Mouse (Mus musculus): ENCODE measurements around the gene Cptp. TPM values are rescaled to one million over a fixed set of nuclear protein-coding genes. Genes with fewer than 3 reads are reported as not detected.
A peak's percentile ranks its signal among the peaks of the same experiment; 100 is the strongest.

Cptp gene
- 10 to 100 TPM; 13.6 to 20.5 TPM for total RNA-seq (2021)
- long read RNA-seq, experiment 1, transcript Cptp-201 (3 exons, 2,662 nt): major isoform, 17 of 19 reads
- long read RNA-seq, experiment 1, partial matches to known transcripts: 1 of 19 reads
- long read RNA-seq, experiment 1, other reads (novel, unspliced or antisense): 1 of 19 reads
- long read RNA-seq, experiment 2, transcript Cptp-201 (3 exons, 2,662 nt): major isoform, 20 of 24 reads
- long read RNA-seq, experiment 2, partial matches to known transcripts: 3 of 24 reads
- long read RNA-seq, experiment 2, other reads (novel, unspliced or antisense): 1 of 24 reads

DNA sequence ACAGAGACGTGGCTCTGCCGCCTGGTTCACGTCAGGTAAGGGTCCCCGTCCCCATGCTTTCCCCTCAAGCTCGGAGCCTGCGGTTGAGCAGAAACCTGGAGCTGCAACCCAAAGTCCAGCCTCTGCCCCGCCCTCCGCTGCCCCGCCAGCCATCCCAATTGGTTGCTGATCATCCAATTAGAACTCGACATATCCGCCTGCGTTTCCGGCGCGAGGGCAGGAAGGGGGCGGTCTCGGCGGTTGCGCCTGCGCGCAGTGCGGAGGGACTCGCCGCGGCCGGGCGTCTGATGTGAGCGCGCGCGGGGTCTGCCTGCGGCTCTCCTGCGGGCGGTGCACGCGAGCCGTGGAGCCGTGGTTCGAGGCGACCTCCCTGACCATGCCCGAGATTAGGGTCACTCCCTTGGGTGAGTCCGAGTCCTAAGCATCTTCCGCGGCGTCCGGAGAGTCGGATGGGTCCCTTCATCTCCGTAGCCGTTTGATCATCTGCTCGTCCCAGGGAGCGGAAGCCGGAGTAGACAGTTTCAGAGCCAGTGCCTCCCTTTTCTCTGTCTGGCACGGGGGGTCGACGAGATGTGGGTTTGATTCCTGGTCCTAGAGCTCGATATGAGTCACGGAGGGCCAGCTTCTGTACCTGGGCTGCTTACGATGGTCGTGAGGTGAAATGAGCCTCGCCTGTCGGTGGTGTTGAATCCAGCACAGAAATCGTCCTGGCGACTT lies at the start of gene Cptp, which contains the start of gene Ints11:
Gene Cptp, minus strand, starts transcription at position 124 of the 717 bp plus-strand sequence.
Gene Ints11, plus strand, starts transcription at position 230 of the 717 bp plus-strand sequence.
- peak; percentile 97 for DNase-seq

DNA sequence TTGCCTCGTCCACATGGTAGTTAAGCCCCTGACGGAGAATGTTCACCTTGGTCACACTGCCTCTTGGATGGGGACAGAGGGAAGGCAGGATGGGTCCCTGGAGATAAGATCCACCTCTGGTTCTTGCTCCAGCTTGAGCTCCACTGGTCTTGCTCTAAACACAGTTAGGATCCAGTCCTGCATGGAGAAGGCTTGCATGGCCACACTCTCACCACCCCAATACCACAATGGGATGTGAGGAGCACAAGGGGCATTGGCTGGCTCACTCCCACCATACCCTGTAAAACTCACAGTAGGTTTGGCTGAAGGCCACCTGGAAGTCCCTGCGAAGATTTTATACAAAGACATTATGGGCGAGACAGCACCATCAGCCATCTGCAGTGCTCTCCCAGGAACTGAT lies 39.5 kb upstream of the Cptp start:
- no peak for DNase-seq

DNA sequence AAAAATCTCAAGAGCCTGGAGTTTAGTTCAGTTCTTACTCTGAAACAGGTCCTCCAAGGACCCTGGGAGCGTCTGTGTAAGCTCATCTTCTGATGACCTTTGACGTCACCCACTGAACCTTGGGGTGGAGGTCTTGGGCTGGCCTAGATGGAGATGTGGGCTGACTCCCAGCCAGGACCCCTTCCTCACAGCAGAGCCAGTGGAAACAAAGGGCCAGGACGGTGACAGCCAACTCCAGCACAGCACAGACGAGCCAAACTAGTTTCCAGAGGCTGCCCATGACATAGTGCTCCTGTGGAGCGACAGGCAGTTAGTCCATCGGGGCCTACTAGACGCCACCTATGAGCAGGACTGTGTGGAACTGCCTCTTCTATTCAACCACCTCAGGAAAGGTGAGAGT lies 39.0 kb upstream of the Cptp start:
- DNase-seq: peak; percentile 3

DNA sequence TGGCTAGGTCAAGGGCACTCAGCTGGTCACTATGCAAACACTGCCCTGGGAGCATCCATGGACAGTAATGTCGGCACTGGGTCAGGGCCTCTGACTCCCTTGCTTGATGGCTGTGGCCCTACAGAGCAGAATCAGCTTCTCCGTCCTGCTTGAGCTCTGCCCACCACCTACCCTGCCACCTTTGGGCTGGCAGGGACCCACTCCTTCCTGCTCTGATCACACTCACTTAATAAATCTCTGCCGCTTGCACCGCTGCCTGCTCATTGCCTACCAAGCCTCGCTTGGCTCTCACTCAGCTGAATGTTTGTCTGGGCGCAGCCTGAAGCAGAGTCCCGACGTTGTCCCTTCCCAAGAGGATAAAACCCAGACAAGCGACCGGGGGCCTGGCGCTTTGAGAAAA lies 37.8 kb upstream of the Cptp start:
- DNase-seq: peak; percentile 2

DNA sequence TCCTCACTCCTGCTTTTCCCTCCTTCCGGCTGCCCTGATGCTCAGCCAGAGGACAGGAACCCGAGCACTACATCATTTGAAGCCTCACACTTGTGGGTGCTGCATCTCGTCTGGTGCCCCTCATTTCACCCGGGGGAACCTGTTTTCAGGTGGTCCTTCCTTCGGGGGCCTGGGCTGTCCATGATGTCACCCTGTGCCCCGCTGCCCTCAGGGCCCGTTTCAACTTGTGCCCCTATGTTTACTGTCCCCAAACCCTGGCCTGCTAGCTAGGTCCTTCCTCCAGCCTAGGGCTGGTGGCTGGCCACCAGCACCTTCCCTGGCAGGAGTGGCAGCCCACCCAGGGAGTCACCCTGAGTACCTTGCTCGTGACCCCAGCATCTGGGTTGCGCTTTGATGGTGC lies 36.9 kb upstream of the Cptp start:
- no peak for DNase-seq

DNA sequence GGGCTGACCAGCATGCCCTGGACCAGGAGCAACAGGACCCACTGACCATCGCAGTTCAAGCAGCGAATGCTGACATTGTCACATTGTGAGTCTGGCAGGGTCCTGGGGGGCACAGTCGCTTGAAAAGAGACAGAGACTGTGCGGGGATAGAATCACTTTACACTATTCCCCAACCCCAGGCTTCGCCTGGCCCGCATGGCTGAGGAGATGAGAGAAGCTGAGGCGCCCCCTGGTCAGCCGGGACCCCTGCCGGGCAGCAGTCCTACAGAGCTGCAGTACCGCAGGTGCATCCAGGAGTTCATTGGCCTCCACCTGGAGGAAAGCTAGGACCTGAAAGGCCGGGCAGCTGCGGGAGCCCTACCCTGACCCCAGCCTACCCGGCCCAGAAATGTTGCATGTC lies 36.4 kb upstream of the Cptp start:
- peak; percentile 6 for DNase-seq

DNA sequence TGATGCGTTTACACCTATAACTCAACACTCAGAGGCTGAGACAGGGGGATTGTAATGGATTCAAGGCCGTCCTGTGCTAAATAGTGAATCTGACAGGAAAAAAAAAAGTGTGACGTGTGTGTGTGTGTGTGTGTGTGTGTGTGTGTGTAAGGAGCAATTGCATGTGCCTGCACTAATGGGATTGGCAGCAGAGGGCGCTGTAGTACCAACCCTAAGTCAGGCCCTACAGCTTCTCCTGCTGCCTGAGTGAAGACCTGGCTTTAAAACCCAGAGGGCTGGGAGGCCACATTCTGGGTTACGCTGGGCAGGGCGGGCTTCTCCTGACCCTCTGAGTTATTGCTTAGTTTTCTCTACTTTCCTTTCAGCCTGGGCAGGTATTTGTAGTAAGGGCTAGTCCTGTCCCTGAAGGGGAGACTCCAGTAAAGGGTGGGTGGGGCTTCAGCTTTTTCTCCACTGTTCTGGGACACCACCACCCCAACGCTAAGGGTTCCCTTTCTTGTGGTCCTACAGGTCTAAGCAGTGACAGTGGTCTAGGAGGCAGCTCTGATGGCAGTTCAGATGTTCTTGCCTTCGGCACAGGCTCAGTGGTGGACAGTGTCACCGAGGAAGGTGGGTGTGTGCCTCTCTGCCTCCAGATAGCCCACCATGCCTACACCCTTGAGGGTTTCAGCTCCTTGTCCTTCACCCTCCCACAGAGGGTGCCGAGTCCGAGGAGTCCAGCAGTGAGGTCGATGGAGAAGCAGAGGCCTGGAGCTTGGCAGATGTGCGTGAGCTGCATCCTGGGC lies 35.3 kb upstream of the Cptp start:
- DNase-seq: peak; percentile 28

DNA sequence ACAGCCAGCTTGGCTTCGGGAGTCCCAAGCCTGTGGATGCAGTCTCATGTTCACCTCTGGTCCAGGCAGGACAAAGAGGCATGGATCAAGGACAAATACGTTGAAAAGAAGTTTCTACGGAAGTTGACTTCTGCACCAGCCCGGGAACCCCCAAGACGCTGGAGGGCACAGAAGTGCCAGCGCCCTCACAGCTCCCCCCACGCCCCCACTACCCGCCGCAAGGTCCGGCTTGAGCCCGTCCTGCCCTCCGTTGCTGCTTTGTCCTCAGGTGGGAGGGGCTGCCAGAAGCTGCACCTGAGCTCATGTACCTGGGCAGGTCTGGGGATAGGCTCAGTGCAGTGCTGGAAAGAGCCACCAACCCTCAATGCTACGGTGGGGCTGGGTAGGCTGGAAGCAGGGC lies 34.0 kb upstream of the Cptp start:
- DNase-seq: peak; percentile 4

DNA sequence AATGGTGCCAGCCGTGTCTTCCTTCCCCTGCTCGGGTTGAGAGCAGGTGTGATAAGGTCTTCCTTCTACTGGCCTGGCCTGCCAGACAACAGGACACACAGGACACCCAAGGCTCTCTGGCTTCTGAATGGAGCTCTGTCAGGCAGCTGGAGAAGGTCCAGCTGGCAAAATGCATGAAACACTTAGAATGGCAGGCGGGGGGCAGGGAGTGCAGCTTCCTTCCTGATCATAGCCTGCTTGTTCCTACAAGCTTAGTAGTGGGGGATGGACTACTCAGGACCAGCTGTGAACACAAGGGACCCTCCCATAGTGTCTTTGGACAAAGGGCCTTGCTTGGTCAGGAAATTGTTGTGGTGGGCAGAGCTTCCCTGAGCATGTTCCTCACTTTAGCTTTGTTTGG lies 32.0 kb upstream of the Cptp start:
- DNase-seq: no peak

DNA sequence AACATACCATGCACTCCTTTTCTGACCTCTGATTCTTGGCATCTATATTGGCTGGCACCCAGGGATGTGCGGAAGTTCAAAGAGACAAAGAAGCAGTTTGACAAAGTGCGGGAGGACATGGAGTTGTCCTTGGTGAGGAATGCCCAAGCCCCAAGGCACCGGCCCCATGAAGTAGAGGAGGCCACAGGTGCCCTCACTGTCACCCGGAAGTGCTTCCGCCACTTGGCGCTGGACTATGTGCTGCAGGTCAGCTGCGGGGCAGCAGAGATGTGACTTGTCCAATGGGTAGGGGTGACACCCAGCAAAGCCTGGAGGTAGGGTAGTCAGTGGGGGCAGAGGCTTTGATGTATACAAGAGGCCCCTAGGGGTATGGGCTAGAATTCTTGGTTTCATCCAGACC lies 30.1 kb upstream of the Cptp start:
- no peak for DNase-seq

DNA sequence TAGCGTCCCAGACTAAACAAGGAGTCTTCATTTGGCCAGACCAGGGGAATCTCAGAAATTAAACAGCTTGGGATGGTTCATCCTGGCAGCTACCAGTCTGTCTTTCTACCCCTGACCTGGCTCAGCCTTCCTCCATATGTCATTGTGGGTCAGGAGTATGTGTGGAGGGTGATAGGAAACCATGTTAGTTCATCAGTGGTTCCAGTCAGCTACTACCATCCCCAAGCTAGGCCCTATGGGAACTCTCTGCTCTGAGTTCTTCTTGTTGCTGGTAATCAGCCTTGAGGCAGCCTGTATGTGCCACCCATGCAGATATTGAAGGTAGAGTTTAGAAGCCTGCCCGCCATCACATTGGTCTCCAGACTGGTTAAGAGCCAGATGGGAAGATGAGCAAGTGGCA lies 29.1 kb upstream of the Cptp start:
- no peak for DNase-seq

DNA sequence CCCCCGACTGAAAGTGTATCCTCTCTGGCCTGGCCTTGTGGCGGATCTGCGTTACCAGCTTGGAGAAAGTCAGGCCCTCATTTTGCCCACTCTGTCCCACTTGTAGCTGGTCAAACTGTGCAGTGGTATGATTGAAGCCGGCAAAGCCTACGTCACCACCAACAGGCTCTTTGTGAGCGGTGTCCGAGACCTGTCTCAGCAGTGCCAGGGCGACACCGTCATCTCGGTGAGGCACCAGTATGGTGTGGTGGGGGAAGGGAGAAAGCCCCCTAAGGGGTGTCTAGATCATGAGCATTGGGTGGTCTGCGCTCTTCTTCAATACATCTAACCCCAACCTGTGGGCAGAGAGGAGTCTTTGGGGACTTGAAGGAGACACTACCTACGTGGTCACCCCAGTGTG lies 27.2 kb upstream of the Cptp start:
- DNase-seq: no peak

DNA sequence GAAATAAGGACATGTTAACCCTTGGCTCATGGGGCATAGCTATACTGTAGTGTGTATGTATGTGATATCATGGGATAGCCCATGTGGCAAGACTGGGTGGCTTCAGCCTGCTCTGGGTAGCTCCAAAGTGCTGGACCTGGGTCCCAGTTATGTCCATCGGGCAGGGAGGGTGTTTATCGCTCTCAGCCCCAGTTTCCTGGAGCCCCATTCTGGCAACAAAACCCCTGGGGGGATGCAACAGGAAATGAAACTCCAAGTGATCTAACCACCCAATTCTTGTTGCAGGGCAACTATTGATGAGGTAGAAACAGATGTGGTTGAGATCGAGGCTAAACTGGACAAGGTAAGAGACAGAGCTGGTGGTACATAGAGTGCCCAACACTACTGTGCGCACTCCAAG lies 26.6 kb upstream of the Cptp start:
- DNase-seq: no peak

DNA sequence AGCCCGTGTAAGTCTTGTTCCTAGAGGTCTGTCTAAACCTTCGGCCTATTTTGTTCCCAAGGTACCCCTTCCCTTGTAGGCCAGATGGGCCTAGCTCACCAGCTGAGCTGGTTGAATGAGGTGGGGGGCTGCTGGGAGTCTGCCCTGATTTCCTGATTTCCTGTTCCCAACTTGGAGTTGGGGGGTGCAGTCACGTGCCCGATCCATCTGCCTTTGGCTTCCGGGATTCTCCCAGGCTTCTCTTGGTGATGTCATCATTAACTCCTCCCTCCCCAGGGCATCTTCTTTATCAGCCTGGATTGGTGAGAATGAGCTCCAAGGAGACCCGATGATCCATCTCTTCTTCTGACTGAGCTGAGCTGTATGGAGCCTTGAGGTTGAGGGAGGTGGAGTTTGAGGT lies 26.0 kb upstream of the Cptp start:
- DNase-seq: peak; percentile 62

DNA sequence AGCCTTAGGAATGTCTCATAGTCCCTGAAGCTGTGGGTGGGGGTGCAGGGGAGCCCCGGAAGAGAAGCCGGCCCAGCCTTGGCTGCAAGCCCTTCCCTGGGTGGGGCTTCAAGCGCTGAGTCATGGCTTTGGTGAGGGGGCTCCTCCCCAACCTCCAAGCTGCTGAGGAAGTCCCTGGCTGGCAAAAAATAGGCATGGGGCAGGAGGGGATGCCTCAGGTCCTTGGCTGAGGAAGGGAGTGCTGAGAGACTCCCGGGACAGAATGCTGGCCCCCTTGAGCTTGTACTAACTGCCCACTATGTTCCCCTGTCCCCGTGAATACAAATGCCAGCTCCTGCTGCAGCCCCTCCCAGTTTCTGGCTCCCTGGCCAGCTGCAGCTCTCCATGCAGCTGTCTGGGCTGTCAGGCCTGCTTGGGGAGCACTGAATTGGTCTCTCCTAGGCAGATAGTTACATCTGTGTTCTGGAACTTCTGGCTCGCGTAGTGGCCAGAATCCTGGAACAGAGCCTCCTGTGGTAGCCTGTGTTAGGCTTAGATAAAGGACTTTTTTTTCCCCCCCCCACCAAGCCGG lies 25.2 kb upstream of the Cptp start:
- DNase-seq: peak; percentile 77

DNA sequence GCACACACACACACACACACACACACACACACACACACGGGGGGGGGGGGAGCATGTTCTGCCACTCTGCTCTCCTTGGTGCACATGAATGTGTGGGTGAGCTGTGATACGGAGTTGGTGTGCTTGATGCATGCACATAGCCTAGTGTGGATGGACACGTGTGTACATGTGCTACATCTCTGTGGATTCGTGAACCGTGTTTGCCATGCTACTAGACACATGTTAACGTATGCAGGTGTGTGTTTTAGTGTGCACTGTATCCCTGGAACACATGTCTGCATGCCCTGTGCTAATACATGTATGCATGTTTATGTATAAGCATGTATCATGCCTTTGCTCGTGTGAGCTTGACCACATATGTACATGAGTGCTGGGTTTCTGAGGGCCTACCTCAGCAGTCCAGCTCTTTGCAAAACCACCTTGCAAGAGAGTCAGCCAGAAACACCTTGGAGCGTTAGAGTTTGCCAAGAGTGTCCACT lies 24.0 kb upstream of the Cptp start:
- no peak for DNase-seq

DNA sequence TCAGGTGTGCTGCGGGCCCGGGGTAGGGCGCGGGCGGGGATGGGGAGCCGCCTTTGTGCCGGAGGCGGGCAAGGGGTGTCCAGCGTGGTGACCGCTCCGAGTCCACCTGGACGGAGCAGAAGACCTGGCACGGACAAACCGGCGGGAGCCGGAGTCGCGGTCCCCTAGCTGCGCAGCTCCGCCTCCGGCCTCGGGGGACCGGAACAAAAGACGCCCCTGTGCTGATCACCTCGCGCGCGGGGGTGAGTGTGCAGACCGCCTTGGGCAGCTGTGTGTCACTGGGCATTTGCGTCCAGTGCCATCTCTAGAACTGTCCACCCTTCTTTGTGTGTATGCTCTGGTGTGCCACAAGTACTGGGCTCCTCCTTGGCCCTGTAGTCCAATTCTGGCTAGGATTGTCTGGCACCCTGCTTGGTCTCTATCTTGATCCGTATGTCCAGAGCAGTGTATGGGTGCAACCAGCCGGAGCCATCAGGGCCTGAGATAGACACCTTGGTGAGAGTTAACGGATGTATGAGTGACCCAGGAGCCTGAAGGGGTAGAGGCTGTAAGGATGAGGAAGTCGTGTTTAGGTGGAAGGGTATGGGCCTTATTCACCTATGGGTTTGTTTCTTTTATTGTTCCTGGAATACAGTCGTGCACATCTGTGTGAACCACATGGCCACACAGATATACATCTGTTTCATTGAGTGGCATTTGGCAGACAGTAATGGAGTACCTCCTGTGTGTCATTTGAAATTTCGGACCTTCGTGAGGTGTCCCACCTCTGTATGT lies 23.4 kb upstream of the Cptp start:
- no peak for DNase-seq

DNA sequence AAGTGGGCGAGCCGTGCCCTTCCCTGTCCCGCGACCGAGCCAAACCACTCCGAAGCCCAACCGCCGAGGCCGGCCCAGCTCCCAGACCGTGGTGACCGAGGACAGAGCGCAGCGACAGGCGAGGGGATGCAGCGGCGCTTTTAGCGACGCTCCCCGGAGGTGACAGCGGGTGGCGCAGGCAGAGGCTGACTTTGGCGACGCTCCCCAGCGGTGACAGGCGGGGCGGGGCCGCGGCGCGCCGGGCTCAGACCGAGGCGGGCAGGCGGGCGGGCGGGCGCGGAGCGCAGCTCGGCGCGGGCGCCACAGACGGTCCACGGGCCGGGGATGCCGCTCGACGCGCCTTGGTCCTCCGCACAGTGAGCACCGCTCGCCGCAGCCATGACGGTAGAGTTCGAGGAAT lies 22.8 kb upstream of the Cptp start:
- peak; percentile 90 for DNase-seq

DNA sequence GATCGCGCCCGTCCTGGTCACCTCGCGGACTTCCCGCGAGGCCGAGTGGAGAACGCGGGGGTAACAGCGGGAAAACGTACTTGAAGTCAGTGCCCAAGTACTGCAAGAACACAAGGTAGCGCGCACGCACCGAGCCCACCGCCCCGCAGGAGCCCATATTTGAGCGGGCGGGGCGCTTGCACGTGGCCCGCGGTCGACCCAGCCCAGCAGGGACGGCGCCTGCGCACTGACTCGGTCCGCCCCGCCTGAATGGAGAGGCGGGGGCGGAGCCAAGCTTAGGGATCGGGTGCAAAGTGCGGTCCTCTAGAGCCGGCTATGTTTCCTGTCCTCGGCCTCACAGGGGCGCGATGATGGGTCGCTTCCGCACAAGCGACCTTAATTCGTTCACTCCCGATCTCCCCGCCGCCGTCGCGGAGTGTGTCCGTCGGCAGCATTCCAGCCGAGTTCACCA lies 22.3 kb upstream of the Cptp start, which contains the start of the genes Pusl1 and Acap3:
Gene Pusl1, minus strand, starts transcription at position 231 of the 451 bp plus-strand sequence.
Gene Acap3, plus strand, starts transcription at position 272 of the 451 bp plus-strand sequence.
- DNase-seq: peak; percentile 99

DNA sequence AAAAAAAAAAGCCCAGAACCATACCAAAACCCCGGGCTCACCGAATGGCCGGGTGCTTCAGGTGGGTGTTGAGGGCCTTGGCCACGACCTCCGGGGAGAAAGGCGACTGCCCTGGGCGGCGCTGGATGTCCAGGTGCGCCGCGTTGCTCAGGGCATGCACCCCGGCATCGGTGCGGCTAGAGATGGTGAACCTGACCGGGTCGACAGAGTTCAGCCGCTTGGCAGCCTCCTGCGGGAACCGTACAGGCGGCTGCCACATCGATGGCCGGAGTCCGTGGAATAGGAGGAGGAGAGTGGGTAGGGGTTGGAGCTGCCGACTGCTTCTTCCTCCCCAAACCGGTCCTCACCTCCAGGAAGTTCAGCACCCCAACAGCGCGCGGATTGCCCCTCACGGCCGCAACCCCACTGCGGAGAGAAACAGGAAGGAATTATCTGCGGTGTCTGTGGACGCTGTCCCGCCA lies 21.8 kb upstream of the Cptp start:
- peak; percentile 31 for DNase-seq

DNA sequence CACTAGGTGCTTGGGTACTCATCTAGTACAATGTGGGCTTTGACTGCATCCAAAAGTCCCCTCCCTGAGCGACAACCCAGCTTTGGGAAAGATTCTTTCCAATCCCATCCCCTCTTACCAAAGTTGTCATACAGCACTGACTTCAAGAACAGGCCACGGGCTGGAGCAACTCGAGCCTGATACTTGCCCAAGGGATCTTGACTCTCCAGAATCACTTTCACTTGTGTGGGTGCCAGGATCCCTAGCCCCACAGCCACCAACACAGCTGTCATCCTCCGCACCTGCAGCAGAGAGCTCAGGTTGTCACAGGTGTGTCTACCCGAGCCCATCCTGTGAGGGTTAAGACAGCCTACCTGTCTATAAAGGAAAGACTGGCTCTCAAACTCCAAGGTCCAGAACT lies 20.1 kb upstream of the Cptp start:
- DNase-seq: no peak
